Mouse (Mus musculus) heart, postnatal 25 days (tissue): ENCODE measurements around the gene Trim71. TPM values are rescaled to one million over a fixed set of nuclear protein-coding genes. Genes with fewer than 3 reads are reported as not detected.

Experiments used
- DNase-seq: peaks from one replicate; pipeline ENCODE4 v3.0.0; 2022; ENCODE audit warnings: low spot score
- intact Hi-C: fragments of 180-260 bp; cut with DNase I; formaldehyde crosslinking; loops from one replicate; pipeline ENCODE4 v1.15.1; 2025
- total RNA-seq, 2 experiments: library from RNA; stranded (reverse); gene quantifications; 2 replicates each; pipeline ENCODE4 v1.2.3; 2021

The Trim71 gene
- not detected for total RNA-seq

- intact Hi-C loops: no loop called here
- DNase-seq: no peak
Observed at GRCm38 (mm10) chr9:114563761-114564606, at the start of gene Trim71. Trim71 (minus strand) TSS chr9:114564369.

DNA sequence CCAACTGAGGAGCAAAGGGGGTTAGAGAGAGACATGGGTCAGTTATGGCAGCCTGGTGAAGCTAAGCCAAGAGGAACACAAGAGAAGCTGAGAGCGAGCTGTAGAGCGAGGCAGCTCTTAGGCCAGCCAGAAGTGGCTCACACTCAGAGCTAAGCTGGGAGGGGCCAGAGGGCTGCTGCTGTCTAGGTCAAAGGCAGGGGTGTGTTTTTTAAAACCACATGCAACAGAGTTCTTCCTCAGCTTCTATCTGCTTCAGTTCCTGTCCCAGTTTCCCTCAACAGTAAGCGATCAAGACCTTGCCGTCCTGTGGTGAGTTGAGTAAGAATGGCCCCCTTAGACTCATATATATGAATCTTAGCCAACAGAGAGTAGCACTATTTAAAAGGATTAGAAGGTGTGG, 48.9 kb upstream of the Trim71 start:
- no peak for DNase-seq
- intact Hi-C loops: no loop called here

GRCm38 (mm10) chr9:114612566-114612965, 48.4 kb upstream of the Trim71 start:
- no peak for DNase-seq
- intact Hi-C loops: no loop called here

GRCm38 (mm10) chr9:114610266-114610665, 46.1 kb upstream of the Trim71 start:
- no peak for DNase-seq
- intact Hi-C loops: no loop called here

DNA sequence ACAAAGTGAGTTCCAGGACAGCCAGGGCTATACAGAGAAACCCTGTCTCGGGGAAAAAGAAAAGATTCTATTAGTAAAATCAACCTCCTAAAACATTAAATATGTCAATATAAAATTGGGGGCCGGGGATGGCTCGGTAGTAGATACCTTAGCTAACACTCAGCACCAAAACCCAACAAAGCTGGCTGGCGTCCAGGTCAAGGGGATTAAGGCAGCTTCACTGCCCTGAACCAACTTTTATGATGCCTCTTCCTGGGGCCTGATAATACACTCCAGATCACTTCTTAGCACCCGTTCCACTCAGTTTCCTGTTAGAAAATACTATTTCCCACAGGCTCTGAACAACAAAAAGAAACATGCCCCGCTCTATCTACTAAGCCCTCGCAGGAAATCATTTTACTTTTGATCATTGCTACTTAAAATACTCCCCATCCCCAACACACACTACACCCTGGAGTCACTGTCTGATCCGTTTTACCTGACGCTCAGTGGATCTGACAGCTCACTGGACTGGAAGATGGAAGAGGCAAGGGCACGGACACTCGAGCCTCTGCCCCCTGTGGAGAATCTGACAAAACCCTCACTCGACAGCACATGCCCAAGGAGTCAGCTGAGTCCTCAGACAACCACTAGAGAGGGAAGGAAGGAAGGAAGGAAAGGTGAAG, 39.8 kb upstream of the Trim71 start:
- DNase-seq: no peak
- intact Hi-C loops: no loop called here

DNA sequence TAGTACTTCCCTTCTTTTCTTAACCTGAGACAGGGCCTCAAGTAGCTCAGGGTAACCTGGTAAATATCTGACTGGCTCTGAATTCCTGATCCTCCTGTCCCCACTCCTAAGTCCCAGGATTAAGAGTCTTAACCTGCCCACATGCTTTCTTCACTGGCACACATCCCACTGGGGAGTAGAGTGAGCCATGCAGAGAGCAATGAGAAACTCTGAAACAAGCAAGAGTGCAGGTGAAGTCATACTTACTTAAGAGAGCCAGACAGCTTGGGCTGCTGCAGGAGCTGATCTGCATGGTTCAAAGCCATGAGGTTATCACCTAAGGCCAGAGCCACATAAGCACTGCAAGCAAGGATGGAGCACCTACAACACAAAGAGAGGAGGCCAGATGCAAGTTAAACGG, 36.9 kb upstream of the Trim71 start:
- no peak for DNase-seq
- intact Hi-C loops: no loop called here

DNA sequence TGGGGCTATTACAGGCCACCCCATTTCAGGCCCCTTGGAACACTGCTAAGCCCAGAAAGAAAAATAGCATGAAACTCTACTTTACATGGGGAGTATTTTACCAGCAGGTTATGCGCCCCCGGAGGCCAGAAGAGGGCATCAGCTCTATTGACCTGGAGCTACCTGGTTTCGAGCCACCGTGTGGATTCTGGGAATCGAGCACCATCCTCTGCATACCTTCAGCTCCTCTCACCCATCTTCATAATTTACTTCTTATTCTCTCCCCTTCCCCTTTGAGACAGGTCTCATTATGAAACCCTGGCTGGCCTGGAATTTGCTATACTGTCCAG, 20.8 kb upstream of the Trim71 start:
- intact Hi-C loops: no loop called here

DNA sequence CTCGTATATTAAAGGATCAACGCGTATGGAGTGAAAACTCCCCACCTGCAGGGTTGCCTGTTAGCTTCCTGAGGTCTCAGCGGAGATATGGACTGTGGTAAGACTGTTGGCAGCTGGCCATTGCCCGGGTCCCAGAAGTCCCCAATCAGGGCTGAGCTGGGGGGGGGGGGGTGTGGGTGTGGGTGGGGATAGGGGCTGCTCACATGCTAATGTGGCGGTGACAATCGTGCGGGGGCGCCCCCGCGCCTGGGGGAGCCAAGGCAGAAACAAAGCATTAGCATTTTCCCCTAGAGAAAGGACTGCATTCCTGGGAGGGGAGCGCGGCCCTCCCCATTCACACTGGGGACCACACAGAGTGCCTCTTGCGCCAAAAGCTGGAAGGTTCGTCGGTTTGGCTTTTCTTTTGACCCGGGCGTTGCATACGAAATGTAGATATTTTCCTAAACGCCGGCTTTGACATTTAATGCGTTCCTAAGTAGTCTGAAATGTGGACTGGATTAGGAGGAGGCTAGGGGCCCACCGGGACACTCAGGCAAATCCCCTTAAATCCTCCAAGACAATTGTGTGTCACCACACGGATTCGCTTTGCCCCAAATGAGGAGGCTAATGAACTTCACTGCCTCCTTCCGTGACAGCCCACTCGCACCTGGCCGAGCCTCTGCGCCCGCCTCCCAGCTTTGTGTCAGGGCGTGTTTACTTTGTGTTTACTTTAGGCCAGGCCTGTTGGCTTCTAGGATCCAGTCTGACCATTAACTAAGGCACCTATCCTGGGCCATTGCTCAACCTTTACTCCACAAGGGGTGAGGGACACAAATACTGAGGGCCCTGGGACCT, 20.2 kb upstream of the Trim71 start:
- intact Hi-C loops: loop anchor here (5.0 kb wide), 1 partner anchor 167 kb away; no protein-coding TSS in a partner anchor
- no peak for DNase-seq

More for the DNA sequence above, 20.8 kb upstream of the Trim71 start:
- DNase-seq: no peak

- peak; percentile 14 for DNase-seq
- intact Hi-C loops: loop anchor here (2.0 to 5.0 kb wide), 2 partner anchors 85 to 166 kb away; no protein-coding TSS in a partner anchor
Observed at GRCm38 (mm10) chr9:114583812-114584182, 19.6 kb upstream of the Trim71 start.

DNA sequence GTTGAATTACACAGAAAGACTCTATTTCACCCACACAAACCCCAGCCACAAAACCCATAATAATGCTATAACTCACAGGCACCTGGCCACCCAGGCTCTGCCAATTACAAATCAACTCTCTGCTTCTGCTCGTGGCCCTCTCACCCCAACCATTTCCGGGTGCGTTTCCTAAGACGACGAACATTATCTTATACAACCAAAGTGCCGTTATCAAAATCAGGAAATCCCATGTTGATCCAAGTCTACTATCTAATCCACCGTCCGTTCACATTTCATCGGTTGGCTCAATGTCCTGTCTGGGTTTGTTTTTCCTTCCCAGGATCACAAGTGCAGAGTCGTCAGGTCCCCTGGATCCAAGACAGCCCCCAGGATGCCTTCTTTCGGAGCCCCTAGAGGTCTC, 14.5 kb upstream of the Trim71 start:
- intact Hi-C loops: no loop called here
- DNase-seq: no peak

- intact Hi-C loops: no loop called here
- DNase-seq: no peak
Observed at GRCm38 (mm10) chr9:114576001-114576400, 11.8 kb upstream of the Trim71 start.

DNA sequence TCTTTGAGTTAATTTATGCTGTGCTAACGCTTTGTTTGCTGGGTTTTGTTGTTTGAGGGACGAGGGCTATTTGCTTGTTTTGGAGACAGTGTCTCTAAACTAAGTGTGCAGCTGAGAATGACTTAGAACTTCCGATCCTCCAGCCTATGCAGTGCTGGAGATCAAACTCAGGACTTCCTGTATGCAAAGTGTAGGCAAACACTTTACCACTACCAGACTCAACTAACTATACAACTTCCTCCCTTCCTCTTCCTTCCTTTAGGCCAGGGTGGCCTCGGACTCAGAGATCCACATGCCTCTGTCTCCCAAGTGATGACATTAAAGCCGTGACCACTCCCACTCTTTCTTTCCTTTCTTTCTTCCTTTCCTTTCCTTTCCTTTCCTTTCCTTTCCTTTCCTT, 9.4 kb upstream of the Trim71 start:
- intact Hi-C loops: no loop called here
- no peak for DNase-seq

DNA sequence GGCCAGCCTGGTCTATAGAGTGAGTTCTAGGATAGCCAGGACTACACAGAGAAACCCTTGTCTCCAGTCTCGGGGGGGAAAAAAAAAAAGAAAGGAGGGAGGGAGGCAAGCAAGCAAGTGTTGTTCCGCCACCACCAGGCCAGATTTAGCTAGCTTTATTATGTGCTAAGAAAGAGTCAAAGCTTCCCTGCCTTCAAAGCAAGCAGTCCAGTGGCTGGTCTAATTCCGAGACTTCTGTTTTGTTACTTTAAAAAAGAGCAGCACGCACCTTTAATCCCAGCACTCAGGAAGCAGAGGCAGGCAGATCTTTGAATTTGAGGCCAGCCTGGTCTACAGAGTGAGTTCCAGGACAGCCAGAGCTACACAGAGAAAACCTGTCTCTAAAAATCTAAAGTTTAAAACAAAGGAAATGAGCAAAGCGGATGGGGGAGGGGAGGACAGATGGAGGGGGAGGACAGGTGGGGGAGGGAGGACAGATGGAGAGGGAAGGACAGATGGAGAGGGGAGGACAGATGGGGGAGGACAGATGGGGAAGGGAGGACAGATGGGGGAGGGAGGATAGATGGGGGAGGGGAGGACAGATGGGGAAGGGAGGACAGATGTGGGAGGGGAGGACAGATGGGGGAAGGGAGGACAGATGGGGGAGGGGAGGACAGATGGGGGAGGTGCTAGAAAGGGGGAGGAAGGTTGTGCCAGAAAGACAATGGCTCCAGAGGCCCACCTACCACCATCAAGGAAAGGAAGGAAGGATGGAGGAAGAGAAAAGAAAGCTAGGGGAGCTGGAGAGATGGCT, 4.7 kb upstream of the Trim71 start:
- intact Hi-C loops: no loop called here
- no peak for DNase-seq

DNA sequence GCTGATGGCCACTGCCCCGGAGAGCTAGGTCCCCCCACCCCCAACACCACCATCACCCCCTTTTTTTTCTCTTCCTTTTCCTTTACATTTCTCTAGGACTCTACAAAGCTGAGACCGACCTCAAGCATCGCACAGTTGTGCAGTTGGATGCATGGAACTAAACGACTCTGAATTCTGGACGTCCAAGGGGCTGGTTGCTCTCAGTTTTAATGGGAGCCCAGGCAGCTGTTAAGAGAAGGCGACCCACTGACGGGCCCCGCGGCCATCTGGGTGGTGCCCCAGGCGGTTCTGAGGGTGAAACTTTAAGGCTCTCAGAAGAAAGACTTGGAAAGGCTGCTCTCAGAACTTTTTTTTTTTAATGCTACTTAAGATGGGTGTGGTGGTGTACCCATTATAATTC, 498 bp upstream of the Trim71 start:
- intact Hi-C loops: no loop called here

GRCm38 (mm10) chr9:114562919-114563751, 1.0 kb downstream of the Trim71 start:
- intact Hi-C loops: no loop called here
- no peak for DNase-seq

More for the DNA sequence above, 498 bp upstream of the Trim71 start:
- DNase-seq: no peak

DNA sequence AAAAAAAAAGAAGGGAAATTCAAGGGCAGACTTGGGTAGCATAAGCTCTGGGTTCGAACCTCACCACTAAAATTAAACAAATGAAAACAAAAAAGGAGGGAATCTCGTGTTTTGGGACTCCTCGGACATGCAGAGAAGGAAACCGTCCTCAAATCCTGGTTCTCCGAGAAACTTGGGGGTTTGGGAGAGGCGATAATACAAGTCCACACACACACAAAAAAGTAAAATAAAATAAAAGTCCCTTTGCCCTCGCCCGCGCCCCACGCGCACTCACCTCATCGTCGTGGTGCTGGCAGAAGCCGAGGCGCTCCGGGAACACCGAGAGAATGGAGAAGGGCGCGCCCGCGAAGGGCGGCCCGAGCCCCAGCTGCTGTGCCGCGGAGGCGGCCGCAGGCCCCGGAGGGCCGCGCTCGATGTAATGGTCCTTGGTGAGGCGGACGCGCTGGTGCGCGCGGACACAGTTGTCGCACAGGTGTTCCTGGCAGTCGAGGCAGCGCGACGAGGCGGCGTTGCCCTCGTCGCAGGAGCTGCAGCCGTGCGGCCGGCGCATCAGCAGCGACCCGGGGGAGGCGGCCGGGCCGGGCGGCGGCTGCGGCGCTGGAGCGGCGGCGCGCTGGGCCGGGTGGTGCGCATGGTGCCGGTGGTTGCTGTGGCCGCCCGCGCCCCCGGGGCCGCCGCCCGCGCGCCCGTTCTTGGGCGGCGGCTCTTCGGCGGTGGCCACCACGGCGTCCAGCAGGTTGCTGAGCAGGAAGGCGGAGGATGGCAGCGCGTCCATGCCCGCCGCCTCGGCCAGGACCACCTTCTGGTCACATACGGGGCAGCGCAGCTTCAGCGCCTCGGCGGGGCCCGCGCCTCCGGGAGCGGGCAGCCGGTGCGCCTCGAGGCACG, 1.9 kb downstream of the Trim71 start:
- DNase-seq: no peak
- intact Hi-C loops: no loop called here

DNA sequence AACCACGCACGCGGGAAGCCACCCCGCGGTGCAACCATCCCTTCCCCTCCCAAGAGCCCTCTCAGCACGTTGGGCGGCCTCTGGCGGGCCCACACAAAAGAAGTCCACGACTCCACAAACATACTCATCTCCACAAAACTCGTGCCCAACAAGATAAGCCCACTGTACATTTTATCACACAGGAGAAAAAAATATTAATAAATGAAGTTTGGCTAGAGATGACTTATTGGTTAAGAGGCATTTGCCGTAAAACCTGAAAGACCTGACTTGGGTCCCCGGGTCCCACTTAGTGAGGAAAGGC, 2.5 kb downstream of the Trim71 start:
- intact Hi-C loops: no loop called here
- no peak for DNase-seq
